Mouse (Mus musculus): ENCODE data around the gene Atp8a2.

DNA sequence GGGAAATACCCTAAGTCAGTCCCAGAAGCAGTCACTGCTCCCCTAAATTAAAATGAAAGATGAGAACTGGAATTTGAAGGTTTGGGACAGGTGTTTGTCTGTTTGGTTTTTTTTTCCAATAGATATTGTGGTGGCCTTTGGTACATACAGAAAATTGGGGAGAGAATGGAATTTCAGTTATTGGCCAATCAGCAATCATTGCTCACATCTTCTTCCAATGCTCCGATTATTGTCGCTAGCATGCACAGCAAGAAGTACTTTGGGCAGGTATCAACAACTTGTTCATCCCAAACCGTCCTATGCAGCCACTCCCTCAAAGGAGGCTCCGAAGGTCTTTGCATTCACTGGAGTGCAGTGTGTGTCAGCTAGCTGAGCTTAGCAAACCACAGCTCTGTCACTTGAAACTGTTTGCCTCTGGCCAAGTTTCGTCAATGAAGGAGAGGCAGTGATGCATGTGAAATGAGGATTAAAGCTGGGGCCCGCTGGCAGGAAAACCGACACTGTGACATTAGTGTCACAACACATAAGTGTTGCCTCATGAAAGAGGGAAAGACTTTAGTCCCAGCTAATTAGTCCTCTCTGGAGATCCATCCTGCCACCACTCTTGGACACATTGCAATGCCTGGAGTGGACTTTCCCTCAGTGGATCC lies 227.4 kb downstream of the Atp8a2 start:
- no peak for TF ChIP-seq CTCF (conservative IDR thresholded peaks at IDR 0.05; ENCODE audit: insufficient read depth, insufficient read length, low read depth, low read length)
- TF ChIP-seq POLR2A (IDR thresholded peaks at IDR 0.05; ENCODE audit: low read depth, low read length), result no peak

Measured in kidney, adult 2 months (tissue).